Mouse (Mus musculus): Measurements from ENCODE around the gene Rpap3. TPM values are rescaled to one million over a fixed set of nuclear protein-coding genes. Genes with fewer than 3 reads are reported as not detected.
A peak's percentile ranks its signal among the peaks of the same experiment; 100 is the strongest.
"Not testable (repeated sequence)": the region's sequence is repeated elsewhere in the genome, so short reads cannot be mapped to it uniquely, and the experiment has no call there.

Gene Rpap3
- total RNA-seq, 2 experiments from 2014 or later, result 27.4 to 28.2 TPM

DNA sequence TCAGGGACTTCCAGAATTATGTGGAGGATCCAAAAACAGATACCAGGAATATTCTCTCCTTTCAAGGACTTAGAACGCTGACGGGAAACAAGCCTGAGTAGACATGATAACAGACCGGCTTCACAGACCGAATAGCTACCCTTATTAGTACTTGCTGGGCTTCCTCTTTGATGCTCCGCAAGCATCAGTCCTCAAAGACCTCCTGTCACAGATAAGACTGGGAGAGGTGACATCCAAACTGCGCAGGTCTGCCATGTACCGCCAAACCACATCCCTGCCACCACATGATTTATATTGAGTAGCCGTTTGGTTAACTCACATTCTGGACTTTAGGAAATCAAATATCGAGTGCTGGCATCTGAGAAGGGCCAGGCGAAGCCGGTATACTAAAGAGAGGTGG is 11.2 kb upstream of the Rpap3 start:
- no peak for DNase-seq (ENCODE audit: low spot score in 2 of 2)
- intact Hi-C loops (cut with DNase I), result loop anchor here (5.0 kb wide), 1 partner anchor 131 kb away; no protein-coding TSS in a partner anchor

DNA sequence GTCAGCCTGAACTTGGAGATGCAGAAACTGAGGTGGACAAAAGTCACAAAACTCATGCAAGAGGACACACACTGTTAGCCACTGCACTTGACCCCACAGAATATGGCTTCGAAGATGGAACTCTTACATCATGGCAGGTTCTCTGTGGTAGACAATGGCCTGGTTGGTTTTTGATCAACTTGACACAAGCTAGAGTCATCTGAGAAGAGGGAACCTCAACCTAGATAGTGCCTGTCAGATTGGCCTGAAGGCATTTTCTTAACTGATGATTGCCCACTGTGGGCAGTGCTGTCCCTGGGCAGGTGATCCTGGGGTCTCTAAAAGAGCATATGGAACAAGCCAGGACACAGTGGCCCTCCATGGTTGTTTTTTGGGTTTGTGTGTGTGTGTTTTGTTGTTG is 10.1 kb upstream of the Rpap3 start:
- intact Hi-C loops (cut with DNase I), result loop anchor here (5.0 kb wide), 1 partner anchor 132 kb away; no protein-coding TSS in a partner anchor
- no peak for DNase-seq (ENCODE audit: low spot score in 2 of 2)

DNA sequence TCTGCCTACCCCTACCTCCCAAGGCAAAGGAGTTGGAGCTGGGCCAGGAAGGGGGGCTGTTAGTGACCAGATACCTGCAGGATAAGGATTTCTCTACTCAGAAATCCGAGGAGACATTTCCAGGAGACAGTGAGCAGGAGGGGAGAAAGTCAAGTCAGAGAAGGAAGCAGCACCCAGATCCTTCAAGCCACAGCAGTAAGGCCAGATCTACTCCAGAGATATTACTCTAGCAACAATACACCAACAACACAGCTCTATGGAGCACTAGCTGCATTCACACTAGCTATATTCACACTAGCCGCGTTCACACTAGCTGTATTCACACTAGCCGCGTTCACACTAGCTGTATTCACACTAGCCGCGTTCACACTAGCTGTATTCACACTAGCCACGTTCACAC is 9.5 kb upstream of the Rpap3 start:
- DNase-seq (ENCODE audit: low spot score in 2 of 2), result no peak
- intact Hi-C loops (cut with DNase I), result loop anchor here (5.0 kb wide), 1 partner anchor 132 kb away; no protein-coding TSS in a partner anchor

DNA sequence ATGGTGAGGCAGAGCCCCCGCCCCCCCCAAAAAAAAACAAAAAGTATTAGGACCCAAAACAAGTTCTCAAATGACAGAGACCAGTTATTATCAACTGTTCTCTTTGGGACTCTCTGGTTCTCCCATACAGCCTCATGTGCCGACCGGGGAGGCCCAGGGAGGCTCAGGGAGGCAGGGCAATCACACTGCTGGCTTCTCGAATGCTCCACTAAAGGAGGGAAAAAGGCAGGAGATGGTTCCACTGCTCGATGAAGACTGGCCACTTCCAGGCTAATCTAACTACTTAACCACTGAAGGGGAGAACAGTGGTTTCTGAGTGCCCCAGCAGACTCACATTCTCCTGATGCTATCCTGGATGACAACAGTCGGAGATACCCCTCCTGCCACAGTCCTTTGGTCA is 6.9 kb upstream of the Rpap3 start:
- intact Hi-C loops (cut with DNase I), result no loop called here
- no peak for DNase-seq (ENCODE audit: low spot score in 2 of 2)

DNA sequence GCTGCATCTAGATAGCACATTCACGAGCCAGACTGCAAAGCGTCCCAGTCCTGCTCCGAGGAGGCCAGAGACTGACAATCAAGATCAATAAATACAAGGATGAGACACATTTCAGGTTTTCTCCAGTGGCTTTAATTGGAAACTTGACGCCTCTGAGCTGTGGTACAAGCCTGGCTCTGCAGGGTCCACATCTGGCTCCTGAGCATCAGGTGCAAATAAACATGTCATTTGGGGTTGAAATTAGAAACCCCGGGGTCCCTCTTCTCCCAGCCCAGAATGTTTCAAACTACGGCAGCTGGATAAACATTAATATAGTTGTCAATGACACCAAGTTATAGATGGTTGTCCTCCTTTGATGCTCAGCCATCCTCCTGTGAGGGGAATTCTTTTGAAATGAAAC is 5.3 kb upstream of the Rpap3 start:
- intact Hi-C loops (cut with DNase I), result no loop called here
- DNase-seq (ENCODE audit: low spot score in 2 of 2), result no peak

DNA sequence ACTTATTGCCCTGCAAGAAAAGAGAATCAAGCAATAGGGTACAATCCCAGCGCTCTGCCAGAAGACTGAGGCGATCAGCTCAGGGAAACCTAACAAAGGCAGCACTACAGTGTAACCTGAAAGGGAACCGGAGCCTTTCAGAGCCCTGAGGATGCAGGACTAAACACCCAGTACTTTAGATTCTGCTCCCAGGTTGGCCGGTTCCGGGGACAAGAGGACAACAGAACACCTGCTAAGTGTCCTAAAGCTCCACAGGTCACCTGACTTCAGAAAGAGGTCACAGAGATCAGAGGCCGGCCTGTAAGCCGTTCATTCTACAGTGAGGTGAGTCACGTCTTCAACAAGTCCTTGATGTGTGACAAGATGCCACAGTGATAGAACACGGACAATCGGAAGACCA is 9.0 kb downstream of the Rpap3 start:
- intact Hi-C loops (cut with DNase I), result no loop called here

DNA sequence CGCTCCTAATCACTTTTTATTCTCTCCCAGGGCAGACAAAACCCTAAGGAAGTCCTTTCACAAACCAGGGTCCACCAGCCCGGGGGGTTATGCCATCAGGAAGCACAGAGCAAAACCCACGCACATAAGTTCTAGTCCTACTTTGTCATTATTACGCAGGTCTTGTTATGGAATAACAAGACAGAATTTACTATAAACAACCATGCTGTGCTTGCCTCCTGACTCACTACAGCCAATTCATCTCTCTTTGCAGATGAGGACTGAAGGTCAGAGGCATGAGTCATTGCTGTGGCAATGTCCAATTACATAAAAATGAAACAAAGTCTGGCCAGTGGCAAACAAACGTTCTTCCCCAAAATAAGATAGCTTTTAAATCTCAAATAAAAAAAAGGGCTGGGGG is 12.2 kb downstream of the Rpap3 start:
- intact Hi-C loops (cut with DNase I), result no loop called here
- DNase-seq (ENCODE audit: low spot score in 2 of 2), result no peak

More for the DNA sequence above, 9.0 kb downstream of the Rpap3 start:
- DNase-seq (ENCODE audit: low spot score in 2 of 2), result no peak

DNA sequence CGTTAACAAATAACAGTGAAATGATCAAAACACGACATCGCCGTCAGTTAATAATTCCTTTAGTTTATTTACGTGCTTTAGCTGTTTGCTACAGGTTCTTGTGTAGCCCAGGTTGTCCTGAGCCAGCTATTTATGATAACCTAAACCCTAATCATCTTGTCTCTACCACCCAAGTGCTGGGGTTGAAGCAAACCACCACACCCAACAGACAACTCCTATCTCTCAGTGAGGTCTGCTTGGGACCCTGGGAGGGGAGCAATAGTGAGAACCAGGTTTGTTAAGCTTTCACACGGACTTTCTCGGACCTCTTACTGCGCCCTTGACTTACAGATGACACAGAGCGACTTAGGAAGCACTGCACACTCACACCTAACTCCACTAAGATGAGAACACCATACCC is 21.5 kb downstream of the Rpap3 start:
- intact Hi-C loops (cut with DNase I), result no loop called here
- DNase-seq (ENCODE audit: low spot score in 2 of 2), result no peak

DNA sequence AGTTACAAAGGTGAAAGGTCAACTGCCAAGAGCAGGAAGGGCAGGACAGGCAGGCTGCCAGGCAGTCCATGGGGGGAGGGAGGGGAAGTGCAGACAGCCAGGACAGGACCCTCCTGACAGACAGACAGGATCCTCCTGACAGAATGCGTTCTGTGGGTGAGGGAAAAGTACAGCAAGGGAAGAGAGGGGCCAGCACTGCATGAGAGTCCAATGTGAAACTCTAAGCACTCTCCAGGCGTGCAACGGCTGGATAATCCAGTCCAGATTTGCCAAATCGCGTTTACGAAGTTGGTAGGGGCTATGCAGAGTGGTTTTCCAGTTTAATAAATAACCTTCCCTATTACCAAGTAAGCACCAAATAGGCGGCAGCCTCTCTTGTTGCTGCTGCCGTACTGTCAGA is 23.6 kb downstream of the Rpap3 start:
- DNase-seq (ENCODE audit: low spot score in 2 of 2), result no peak
- intact Hi-C loops (cut with DNase I), result no loop called here

DNA sequence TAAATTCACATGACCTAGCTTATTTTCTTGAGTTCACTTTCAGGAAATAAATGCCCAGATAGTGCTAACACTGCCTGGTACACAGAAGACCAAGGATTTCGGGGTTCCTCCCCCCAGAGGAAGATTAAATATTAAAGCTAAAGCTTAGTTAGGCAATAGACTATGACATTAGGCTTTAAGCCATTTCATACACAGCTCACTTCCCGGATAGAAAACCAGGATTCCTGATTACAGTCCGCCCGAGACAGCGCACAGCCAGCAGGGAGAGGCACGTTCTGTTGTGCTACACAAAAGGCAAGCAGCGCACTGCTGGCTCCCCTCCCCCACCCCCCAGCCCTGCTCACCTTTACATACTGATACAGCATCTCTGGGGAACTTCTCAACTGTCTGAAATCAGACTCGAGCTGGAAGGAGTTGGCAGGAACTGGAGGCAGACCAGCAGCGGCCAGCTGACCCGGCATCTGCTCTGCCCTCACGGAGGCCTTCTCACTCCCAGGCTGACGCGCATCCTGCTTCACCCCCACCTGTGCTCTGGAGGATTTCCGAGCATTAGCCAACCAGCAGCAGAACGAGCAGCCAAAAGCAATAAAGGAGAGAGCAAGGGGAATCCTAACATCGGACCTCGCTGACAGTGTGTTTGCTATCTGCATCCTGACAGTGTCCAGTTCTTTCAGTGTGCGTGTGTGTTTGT is 25.5 kb downstream of the Rpap3 start:
- intact Hi-C loops (cut with DNase I), result no loop called here
- no peak for DNase-seq (ENCODE audit: low spot score in 2 of 2)

DNA sequence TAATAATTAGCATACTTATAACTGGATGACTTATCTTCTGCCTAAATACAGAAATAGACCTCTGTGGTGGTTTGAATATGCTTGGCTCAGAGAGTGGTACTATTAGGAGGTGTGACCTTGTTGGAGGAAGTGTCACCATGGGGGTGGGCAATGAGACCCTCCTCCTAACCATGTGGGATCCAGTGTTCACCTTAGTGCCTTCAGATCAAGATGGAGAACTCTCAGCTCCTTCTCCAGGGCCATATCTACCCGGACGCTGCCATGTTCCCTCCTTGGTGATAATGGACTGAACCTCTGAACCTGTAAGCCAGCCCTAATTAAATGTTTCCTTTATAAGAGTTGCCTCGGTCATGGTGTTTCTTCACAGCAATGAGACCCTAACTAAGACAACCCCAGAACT is 28.3 kb downstream of the Rpap3 start:
- intact Hi-C loops (cut with DNase I), result no loop called here

DNA sequence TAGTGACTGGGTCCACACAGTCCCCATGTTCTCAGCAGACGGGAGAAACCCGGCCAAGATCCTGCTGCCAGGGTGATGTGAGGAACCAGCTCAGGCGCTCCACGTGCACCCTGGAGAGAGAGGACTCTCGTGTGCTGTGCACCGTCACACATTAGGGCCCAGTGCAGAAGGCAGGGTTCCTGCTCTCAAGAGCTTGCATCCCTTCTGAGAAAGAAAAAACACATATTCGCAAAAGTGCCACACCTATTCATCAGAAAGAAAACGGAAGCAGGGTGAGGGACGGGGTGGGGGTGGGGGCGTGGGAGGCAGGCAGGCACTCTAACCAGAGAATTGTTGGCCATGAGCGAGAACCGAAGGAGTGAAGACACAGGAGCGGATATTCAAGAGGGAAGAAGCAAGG is 29.7 kb downstream of the Rpap3 start:
- intact Hi-C loops (cut with DNase I), result no loop called here
- DNase-seq (ENCODE audit: low spot score in 2 of 2), result no peak

More for the DNA sequence above, 28.3 kb downstream of the Rpap3 start:
- DNase-seq (ENCODE audit: low spot score in 2 of 2), result no peak

DNA sequence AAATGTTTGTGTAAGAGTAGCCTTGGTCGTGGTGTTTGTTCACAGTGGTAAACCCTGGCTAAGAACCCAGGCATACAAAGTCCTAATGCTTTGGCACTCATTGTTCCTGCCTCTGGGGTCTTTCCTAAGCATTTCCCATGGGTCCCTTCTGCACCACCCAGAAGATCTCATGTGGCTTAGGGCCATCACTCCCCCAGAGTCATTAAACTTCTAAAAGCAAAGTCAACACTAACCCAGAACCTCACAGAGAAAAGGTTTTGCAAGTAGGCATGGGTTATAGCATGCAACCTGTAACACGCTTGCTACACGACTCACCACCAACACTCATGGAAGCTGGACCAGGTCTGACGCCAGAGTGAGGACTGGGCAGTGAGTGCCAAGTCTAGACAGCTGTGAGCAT is 31.2 kb downstream of the Rpap3 start:
- intact Hi-C loops (cut with DNase I), result no loop called here
- DNase-seq (ENCODE audit: low spot score in 2 of 2), result no peak

DNA sequence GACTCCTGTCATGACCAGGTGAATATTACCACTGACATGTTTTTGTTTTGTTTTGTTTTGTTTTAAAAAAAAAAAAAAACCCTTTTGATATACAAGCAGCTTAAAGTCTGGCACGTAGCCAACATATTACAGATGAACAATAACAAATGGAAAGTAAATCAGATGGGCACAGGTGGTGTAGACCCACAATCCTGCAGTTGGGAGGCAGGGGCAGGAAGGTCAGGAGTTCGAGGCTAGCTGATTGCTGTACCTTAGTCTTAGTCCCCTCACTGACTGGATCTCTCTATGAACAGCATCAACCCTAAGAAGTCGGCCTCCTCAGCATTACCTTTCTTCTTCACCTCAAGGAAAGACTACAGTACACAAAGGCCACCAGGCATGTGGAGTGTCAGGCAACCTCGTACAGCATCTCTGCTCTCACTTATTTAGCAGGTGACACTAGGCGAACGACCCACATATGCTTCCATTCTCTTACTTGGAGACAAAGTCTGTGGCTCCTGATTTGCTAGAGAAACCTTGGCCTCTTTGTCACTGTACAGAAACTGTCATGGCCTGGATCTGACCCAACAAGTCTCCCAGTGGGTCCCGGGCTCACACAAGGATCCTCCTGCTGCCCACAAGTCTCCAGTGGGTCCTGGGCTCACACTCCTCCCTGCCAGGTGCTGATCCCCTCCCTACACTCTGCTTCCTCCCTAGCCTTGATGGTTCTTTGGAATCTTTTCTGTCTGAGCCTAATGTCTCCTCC is 32.2 kb downstream of the Rpap3 start:
- no peak for DNase-seq (ENCODE audit: low spot score in 2 of 2)
- intact Hi-C loops (cut with DNase I), result no loop called here

DNA sequence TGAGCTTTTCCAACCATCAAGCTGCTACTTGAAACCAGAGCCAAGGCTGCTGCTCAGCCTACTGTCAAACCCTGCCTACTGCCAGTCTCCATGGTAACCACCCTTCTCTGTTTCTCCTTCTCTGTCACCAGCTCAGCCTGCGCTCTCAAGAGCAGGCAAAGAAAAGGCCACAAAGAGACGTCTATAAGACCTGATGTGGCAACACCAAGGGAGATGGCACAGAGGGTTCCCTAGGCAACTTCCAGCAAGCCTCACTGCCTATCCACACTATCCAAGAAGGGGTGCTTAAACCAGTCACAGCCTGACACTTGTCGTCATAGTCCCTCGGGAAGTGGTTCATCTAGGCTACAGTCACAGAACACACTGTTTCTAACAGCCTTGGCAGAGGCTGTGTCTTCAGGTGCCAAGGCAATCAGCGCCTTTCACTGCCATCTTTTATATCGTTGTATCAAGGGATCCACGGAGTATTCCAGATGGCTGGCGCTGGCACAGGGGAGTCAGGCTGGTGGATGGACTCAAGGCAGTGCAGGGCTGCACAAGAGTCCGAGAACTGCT is 33.3 kb downstream of the Rpap3 start:
- DNase-seq (ENCODE audit: low spot score in 2 of 2), result peak; percentile 70 to 93
- intact Hi-C loops (cut with DNase I), result no loop called here

DNA sequence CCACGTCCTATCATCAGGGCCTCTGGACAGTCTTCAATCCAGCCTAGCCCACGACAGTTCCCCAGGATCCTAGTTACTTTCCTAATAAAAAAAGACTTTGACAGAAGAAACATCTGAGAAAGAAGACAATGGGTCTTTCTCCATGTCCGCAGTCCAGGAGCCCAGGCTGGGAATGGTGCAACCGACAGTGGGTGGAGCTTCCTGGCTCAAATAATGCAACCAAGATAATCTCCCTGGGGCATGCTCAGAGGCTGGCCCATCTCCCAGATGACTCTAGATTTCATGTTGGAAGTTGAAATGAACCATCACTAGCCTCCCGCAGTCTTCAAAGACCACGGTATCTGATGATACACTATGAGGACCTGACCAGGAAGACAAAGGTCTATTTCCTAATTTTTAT is 35.1 kb downstream of the Rpap3 start:
- intact Hi-C loops (cut with DNase I), result no loop called here
- no peak for DNase-seq (ENCODE audit: low spot score in 2 of 2)

DNA sequence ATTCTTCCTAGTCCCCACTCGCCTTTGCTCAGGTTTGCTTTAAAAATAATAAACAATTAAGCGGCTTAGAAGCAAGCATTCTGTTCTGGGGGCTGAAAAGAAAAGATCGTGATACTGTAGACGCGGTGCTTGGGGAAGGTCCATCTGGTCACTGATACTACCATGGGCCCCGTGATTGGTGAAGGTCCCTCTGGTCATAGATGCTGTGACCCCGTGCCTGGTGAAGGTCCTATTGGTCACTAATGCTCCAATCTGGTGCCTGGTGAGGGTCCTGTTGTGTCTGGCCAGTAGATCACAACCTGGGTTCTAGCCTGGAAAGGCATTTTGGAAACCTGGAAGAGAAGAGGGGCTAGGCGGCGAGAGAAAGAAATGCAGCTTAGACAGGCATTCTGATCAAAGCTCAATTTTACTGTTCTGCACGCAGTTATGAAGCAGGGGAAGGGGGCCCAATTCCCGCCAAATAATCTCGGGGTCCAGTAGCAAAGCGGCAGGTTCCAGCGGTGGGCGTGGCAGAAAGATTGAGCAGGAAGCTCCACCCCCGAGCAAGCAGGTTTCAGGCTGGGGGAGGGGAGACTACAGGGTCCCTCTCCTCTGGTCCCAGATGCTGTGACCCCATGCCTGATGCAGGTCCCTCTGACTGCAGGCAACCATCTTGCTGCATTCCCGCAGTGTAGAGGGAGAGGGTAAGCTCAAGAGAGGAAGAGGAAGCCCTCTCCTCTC is 37.3 kb downstream of the Rpap3 start:
- DNase-seq (ENCODE audit: low spot score in 2 of 2); intact Hi-C loops (cut with DNase I): not testable (repeated sequence)

DNA sequence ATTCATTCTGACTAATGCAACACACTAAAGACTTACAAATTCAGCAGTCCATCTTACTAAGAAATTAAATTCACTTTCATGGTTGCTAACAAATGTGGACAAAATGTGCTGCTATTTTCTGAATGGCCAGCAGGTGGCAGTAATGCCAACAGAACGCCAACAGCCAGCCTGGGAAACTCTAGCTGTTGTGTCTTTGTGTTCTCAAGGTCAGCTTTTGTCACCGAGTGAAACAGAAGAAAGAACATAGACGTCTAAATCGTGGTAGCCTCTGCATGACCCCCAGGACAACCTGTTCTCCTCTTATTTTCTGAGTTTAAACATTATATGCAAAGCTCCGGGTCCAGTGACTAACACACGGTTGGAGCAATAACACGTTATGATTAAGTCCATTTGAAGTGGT is 38.2 kb downstream of the Rpap3 start:
- intact Hi-C loops (cut with DNase I), result no loop called here
- DNase-seq (ENCODE audit: low spot score in 2 of 2), result peak; percentile 76 to 82

DNA sequence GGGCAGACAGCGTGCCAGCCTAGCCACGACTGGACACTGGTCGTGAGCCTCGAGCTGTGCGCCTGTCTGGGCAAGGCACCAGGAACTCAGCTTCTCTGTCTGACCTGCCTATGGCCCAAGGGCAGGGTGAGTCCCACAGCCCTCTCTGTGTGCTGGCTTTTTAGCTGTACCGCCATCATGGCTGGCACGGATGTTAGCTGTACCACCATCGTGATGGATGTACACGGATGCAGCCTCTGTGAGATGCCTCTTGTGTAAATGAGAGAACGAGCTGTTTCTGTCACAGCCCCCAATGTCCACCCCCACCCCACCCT is 39.2 kb downstream of the Rpap3 start:
- DNase-seq (ENCODE audit: low spot score in 2 of 2), result no peak
- intact Hi-C loops (cut with DNase I), result no loop called here

DNA sequence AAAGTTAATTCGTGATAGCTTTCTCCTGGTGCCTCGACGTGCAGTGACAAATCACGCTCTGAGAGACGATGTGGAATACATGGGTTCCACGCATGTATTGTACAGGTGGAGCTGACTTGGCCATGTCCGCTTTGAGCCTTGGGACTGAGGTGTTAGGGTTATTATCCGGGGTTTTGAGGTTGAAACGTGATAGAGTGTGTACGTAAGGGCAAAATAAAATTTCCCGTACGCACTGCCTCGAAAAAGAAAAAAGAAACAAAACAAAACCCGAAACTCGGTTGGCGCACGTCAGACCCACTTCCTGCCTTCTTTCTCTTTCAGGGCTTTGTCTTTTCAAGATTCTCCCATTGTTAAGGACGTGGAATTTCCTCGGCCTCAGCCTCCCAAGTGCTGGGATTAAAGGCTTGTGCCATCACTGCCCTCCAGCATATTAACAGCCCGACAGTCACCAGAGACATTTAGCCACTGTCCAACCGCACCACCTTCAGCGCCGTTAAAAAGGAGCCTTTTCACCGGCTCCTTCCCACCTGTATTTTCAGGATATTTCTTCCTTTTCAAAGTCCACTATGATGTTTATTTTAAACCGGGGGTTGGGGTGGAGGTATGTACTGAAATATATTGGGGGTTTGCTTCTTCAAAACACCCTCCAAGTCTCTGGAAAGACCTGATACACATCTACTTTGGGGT is 39.7 kb downstream of the Rpap3 start:
- intact Hi-C loops (cut with DNase I), result loop anchor here (2.0 kb wide), 1 partner anchor 471 kb away; no protein-coding TSS in a partner anchor
- no peak for DNase-seq (ENCODE audit: low spot score in 2 of 2)
